Mouse (Mus musculus): Measurements from ENCODE around the gene Olfr318.
"Not testable (repeated sequence)": the region's sequence is repeated elsewhere in the genome, so short reads cannot be mapped to it uniquely, and the experiment has no call there.

GRCm38 (mm10) chr11:58717723-58718122 lies 6.1 kb downstream of the Olfr318 start:
- TF ChIP-seq CTCF (IDR thresholded peaks at IDR 0.05; ENCODE audit: borderline replicate concordance, insufficient read depth, low read depth, low read length); POLR2A (IDR thresholded peaks at IDR 0.05; ENCODE audit: borderline replicate concordance, insufficient read depth, low read length): not testable (repeated sequence)
